In genomic region chr3:137929940-137930339, GRCm38 (mm10) we compare ENCODE assay signal across 28 mouse cellular contexts. TPM values are rescaled to one million over a fixed set of nuclear protein-coding genes. Genes with fewer than 3 reads are reported as not detected.
DNase-seq lines count a peak whose midpoint lies in the region; ATAC-seq and TF ChIP-seq lines count a peak whose summit lies in the region.
"Had no signal": no experiment of that assay in that cellular context is flagged by ENCODE, and none has a peak within 500 bp of the region (broad histone marks: within the 10 kb centered on the region; RNA-seq: fewer than 3 reads in every experiment).

No protein-coding gene starts in this region.

- DNase-seq in liver, postnatal 0 days, result no peak
- DNase-seq in 416B (ENCODE audit: low read depth) (peak; percentile 77), NIH3T3 (ENCODE audit: low read depth) (peak; percentile 34)
- no peak for DNase-seq in lung, postnatal 36 days
- no peak for DNase-seq in adrenal gland, adult (ENCODE audit: inconsistent age in 2 of 2, low spot score in 1 of 2)
- DNase-seq: adrenal gland, postnatal 10 days; adrenal gland, postnatal 36 days; cerebellum, adult 18-20 months; cerebellum, adult 9-10 months; cerebellum, postnatal 14 days; gastrocnemius, postnatal 36 days; heart, adult 2 months; heart, postnatal 14 days; heart, postnatal 4 days; kidney, adult 11 months had no signal

- WGBS in liver, embryonic 12.5 days (ENCODE audit: insufficient replicate concordance), result 83% methylated on average over 3 of the region's 3 CpGs
- 81% methylated on average over 3 of the region's 3 CpGs for WGBS in liver, postnatal 0 days (ENCODE audit: insufficient replicate concordance)

- H3K9ac ChIP-seq in liver, embryonic 12.5 days, result no peak overlapping the region
- no peak overlapping the region for H3K9ac ChIP-seq in liver, postnatal 0 days (replicated peaks)
- H3K9ac ChIP-seq: embryonic facial prominence, embryonic 12.5 days; embryonic facial prominence, embryonic 15.5 days; forebrain, embryonic 12.5 days; forebrain, embryonic 15.5 days; heart, embryonic 13.5 days; hindbrain, embryonic 14.5 days had no signal

- no peak for ATAC-seq in liver, embryonic 12.5 days
- no peak for ATAC-seq in liver, postnatal 0 days
- ATAC-seq: forebrain, embryonic 15.5 days; hindbrain, postnatal 0 days; inflammation-experienced regulatory T-cells, adult 6 months had no signal

- H3K27ac ChIP-seq in liver, embryonic 12.5 days, result 0 out of 2 replicates have a peak overlapping the region, but pooled peaks have one; percentile 38
- H3K27ac ChIP-seq in liver, postnatal 0 days (ENCODE audit: low read depth), result no peak overlapping the region
- H3K27ac ChIP-seq in embryonic fibroblast, embryonic 13.5 days (ENCODE audit: insufficient read depth, low read length), result peak overlapping the region; percentile 32; the same call in 1 of the 2 replicates
- H3K27ac ChIP-seq: embryonic facial prominence, embryonic 12.5 days; embryonic facial prominence, embryonic 15.5 days; forebrain, embryonic 12.5 days; forebrain, embryonic 15.5 days; heart, adult 2 months; heart, embryonic 10.5 days; heart, embryonic 13.5 days; hindbrain, embryonic 14.5 days; hindbrain, postnatal 0 days had no signal

- no peaks in the 10 kb centered on the region for H3K27me3 ChIP-seq in liver, embryonic 12.5 days (replicated peaks)
- no peaks in the 10 kb centered on the region for H3K27me3 ChIP-seq in liver, postnatal 0 days (ENCODE audit: insufficient read depth, low read length)
- H3K27me3 ChIP-seq: embryonic facial prominence, embryonic 12.5 days; embryonic facial prominence, embryonic 15.5 days; forebrain, embryonic 12.5 days; forebrain, embryonic 15.5 days; heart, embryonic 13.5 days had no signal

- no peaks in the 10 kb centered on the region for H3K9me3 ChIP-seq in liver, embryonic 12.5 days (replicated peaks)
- no peaks in the 10 kb centered on the region for H3K9me3 ChIP-seq in liver, postnatal 0 days (ENCODE audit: low read length)
- H3K9me3 ChIP-seq: embryonic facial prominence, embryonic 12.5 days; embryonic facial prominence, embryonic 15.5 days; forebrain, embryonic 12.5 days; forebrain, embryonic 15.5 days; G1E; heart, embryonic 10.5 days; heart, embryonic 13.5 days had no signal

- TF ChIP-seq EP300 in liver, postnatal 0 days (IDR thresholded peaks at IDR 0.05; ENCODE audit: low read depth), result no peak

- no peak overlapping the region for H3K4me3 ChIP-seq in liver, embryonic 12.5 days
- H3K4me3 ChIP-seq in liver, postnatal 0 days (ENCODE audit: low read depth, low read length), result no peak overlapping the region
- H3K4me3 ChIP-seq in embryonic fibroblast, embryonic 13.5 days (ENCODE audit: insufficient read depth, low read length), result no peak overlapping the region
- H3K4me3 ChIP-seq: embryonic facial prominence, embryonic 12.5 days; embryonic facial prominence, embryonic 15.5 days; erythroblast, embryonic 14.5 days; forebrain, embryonic 12.5 days; forebrain, embryonic 15.5 days; heart, adult 2 months; heart, embryonic 10.5 days; heart, embryonic 13.5 days had no signal

- no peak overlapping the region for H3K4me2 ChIP-seq in liver, embryonic 12.5 days
- H3K4me2 ChIP-seq in liver, postnatal 0 days (ENCODE audit: low read depth, low read length), result no peak overlapping the region
- H3K4me2 ChIP-seq: embryonic facial prominence, embryonic 12.5 days; embryonic facial prominence, embryonic 15.5 days; forebrain, embryonic 12.5 days; forebrain, embryonic 15.5 days; heart, embryonic 13.5 days; hindbrain, embryonic 14.5 days had no signal

- no peak for TF ChIP-seq POLR2A in embryonic fibroblast, embryonic 13.5 days (IDR thresholded peaks at IDR 0.05; ENCODE audit: low read depth, low read length)

- H3K36me3 ChIP-seq in liver, embryonic 12.5 days, result peaks cover 91% of the 10 kb centered on the region
- H3K36me3 ChIP-seq in liver, postnatal 0 days (replicated peaks; ENCODE audit: insufficient read depth, low read length), result peaks cover 60% of the 10 kb centered on the region

- peaks cover 7% of the 10 kb centered on the region; the same call in 1 of the 2 replicates for H3K4me1 ChIP-seq in liver, embryonic 12.5 days
- H3K4me1 ChIP-seq in liver, postnatal 0 days (ENCODE audit: insufficient read depth), result no peaks in the 10 kb centered on the region; the same call in 1 of the 2 replicates
- H3K4me1 ChIP-seq in embryonic fibroblast, embryonic 13.5 days (ENCODE audit: control insufficient read depth, insufficient read depth, low read length), result peaks cover 4% of the 10 kb centered on the region; the same call in 1 of the 2 replicates
- H3K4me1 ChIP-seq: embryonic facial prominence, embryonic 12.5 days; embryonic facial prominence, embryonic 15.5 days; forebrain, embryonic 12.5 days; forebrain, embryonic 15.5 days; heart, embryonic 10.5 days had no signal

- no peak for TF ChIP-seq CTCF in liver, postnatal 0 days (IDR thresholded peaks at IDR 0.05; ENCODE audit: low read depth)
- no peak for TF ChIP-seq CTCF in embryonic fibroblast, embryonic 13.5 days (IDR thresholded peaks at IDR 0.05; ENCODE audit: borderline replicate concordance, insufficient read depth, low read length)

RNA-seq across cellular contexts. Expression of gene Lamtor3, which starts 11.6 kb away (rescaled TPM):
- polyA plus RNA-seq in liver, embryonic 12.5 days (2016; fragmentation: Nextera tagmentation; extraction: Ambion mirVana), result 72.6 and 77.5 TPM in 2 replicates
- polyA plus RNA-seq in liver, postnatal 0 days (2015; fragmentation: Nextera tagmentation; extraction: Ambion mirVana), result 44.3 and 46.5 TPM in 2 replicates
- 67.2 and 73.9 TPM in 2 replicates for polyA plus RNA-seq in embryonic fibroblast, embryonic 13.5 days (2011; ENCODE audit: insufficient read length, low read depth, missing spikeins)

RNA-seq across cellular contexts. Expression of gene Dapp1, which starts 51.4 kb away (rescaled TPM):
- 22.0 and 22.7 TPM in 2 replicates for polyA plus RNA-seq in liver, embryonic 12.5 days (2016; fragmentation: Nextera tagmentation; extraction: Ambion mirVana)
- polyA plus RNA-seq in liver, postnatal 0 days (2015; fragmentation: Nextera tagmentation; extraction: Ambion mirVana), result 9.6 and 10.3 TPM in 2 replicates
- polyA plus RNA-seq in embryonic fibroblast, embryonic 13.5 days (2011; ENCODE audit: insufficient read length, low read depth, missing spikeins), result 15.4 and 15.6 TPM in 2 replicates

Comparison
In these comparisons a context has a peak if more than half of its experiments do, and no peak if none do; other contexts are left out.
1. DNase-seq: peak in 416B (single experiment) and NIH3T3 (single experiment); none in liver, postnatal 0 days (single experiment), lung, postnatal 36 days (single experiment) and adrenal gland, adult (0 of 2).